Mouse (Mus musculus) CD4-positive naive resting alpha-beta T cell, adult 57 days (primary cell): ENCODE data around the gene Cog1. TPM values are rescaled to one million over a fixed set of nuclear protein-coding genes. Genes with fewer than 3 reads are reported as not detected.

ENCODE experiments used
- total RNA-seq: library from RNA; stranded (reverse); gene quantifications from one replicate; pipeline ENCODE4 v1.2.4, GENCODE M21; 2023

Gene Cog1
- total RNA-seq = 39.6 TPM

DNA sequence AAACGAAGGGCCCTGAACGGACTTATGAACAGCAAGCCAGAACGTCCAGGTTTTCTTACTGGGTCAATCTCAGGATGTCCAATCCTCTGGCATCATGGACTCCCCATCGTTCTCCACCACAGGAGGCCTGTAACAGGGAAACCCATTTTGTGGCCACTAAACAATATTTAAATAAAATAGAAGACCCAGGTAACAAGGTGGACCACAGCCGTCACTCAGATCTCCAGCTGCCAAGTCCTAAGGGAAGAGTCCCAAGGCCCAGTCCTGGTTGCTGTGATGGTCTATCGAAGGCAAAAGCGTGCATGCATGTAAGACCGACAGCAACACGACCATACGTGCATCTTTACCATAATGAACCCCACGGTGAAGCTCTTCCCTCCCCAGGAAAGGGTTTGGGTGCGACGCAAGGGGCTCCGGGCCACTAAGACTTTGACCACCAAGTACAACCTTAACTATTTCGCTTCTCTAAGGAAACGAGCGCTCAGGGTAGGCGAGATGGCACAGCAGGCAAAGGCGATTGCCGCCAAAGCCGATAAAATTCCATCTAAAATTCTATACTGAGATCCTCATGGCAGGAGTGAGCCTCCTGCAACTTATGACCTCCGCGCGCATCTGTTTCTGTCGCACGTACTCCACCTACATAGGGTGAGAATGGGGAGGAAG is at the start of gene Cog1:
Gene Cog1 (plus strand): TSS at position 480 of the 663 bp plus-strand sequence.

DNA sequence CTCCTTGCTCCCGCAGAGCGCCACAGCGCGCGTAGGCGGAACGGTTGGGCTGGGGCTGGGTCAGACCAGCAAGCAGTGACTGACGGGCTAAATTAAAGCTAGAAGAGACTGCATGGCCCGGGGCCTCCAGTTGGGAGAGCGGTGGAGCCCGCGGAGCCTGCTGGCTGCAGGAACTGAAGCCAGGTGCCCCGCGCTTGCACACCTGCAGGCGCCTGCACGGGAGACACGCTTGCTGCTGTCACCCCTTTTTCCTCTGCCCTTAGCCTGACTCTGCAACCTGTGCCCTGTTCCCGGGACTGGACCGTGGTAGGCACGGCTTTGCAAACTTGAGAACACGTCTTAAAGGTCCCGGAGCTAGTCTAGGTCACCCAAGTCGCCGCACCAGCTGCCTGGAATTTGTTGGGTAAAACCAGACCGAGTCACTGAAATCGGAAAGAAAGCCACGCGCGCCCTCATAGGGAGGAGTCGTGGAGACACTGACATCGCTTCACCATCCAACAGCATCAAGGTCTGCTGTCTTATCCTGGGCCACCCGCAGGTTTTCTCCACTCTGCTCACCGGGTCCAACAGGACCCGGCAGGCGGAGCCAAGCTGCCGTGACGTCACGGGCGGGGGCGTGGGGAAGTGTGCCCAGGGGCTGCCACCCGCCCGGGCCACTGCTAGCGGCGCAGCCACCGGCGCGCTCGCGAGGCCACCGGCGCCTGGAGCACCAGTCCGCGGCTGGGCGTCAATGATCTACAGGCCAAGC is 30.1 kb upstream of the Cog1 start, which contains the start of gene Sstr2:
Gene Sstr2 (plus strand): TSS at position 671 of the 748 bp plus-strand sequence.

DNA sequence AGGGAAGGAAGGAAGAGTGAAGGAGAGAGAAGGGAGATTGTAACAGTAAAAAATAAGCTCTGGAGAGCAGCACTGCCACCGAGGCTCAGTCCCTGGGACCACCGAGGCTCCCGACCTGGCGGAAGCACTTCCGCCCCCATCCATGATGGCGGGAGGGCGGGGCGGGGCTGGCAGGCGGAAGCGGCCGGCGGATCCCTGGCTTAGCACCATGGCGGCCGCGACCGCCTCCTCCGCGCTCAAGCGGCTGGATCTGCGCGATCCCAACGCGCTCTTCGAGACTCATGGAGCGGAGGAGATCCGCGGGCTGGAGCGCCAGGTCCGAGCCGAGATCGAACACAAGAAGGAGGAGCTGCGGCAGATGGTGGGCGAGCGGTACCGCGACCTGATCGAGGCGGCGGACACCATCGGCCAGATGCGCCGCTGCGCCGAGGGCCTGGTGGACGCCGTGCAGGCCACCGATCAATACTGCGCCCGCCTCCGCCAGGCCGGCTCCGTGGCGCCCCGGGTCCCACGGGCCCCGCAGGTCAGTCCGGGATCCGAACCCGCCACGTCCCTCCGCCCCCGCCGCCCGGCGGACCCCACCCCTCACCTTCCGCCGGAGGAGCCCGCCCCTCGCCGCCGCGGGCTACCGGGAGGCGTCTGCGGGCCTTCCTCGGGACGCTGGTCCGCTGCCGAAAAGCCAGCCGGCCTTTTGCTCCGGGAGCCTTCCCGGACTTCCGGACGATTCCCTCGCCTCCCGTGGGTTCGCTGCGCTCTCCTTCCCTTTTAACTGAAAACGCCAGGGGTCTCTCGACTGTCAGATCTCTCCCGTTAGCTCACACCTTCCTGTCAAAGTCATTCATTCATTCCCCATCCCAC is 613 bp downstream of the Cog1 start, which contains the start of gene Slc39a11:
Gene Slc39a11 (minus strand): TSS at position 727 of the 858 bp plus-strand sequence.

DNA sequence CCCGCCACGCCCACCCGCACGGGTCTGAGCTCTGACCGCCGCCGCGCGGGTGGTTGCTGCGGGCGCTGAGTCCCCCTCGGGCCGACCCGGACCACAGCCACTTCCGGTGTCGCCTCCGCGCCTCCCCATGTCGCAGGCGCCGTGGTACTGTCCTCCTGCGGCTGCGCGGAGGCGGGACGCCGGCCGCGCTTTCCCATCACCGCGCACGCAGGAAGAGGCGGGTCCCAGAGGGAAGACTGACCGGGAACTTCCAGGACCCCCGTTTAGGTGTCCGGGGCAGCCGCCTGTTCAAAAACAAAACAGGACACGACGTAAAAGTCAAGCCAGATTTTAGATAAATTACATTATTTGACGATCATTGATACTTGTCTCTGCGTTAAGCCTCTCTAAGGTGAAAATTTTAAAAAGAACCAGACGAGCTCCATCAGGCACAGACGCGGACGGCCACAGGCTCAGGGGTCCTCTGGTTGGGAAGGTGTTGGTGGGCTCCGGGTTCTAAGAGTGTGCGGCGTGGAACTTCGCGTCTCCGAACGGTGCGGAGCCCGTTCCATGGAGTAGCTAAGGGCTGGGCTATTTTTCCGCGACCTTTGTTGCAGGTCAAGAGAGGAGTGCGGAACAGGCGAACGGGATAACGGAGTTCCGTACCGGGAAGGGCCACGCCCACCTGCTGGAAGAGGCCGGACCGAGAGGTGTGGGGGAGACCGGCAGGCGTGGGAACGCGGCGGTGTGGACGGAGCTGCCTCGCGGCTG is 35.2 kb downstream of the Cog1 start, which contains the start of the genes Fam104a and D11Wsu47e:
Gene Fam104a (minus strand): TSS at position 199 of the 750 bp plus-strand sequence.
Gene D11Wsu47e (plus strand): TSS at position 456 of the 750 bp plus-strand sequence.

DNA sequence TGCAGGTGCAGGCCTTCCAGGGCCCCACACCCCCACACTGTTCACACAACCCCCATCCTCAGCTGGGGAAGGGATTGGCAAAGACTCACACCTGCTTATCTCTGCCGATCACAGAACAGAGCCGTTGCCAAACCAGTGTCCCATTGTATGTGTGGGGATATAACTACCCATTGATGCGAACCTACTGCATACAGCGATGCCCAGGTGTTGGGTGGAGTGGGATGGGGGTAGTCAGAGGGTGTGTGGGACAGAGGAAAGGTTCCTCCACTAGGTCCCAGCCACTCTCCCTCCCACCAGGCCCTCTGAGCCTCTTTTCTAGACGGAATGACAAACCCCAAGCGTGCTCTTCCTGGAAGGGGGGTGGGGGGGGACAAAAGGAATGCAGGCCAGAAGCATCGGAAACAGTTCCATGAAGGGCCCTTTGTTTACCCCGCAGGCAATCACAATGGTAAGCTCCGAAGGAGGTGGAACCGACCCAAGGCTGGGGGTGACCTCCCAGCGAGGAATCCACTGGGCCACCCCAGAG is 60.8 kb downstream of the Cog1 start, which contains the start of gene Cpsf4l:
Gene Cpsf4l (minus strand): TSS at position 287 of the 526 bp plus-strand sequence.

Other genes with a start within 250 kb of the Cog1 start
- gene Sstr2, start 29.8 kb upstream of the Cog1 start, total RNA-seq = not detected
- 14.5 TPM for gene Slc39a11, start 910 bp downstream of the Cog1 start, total RNA-seq
- gene Fam104a, start 35.0 kb downstream of the Cog1 start, total RNA-seq = 25.2 TPM
- gene D11Wsu47e, start 35.2 kb downstream of the Cog1 start, total RNA-seq = 9.8 TPM
- gene Cpsf4l, start 60.8 kb downstream of the Cog1 start, total RNA-seq = not detected
- gene Cdc42ep4, start 102.7 kb downstream of the Cog1 start, total RNA-seq = 4.0 TPM